Mouse (Mus musculus) lung, embryonic 15.5 days (tissue): Measurements from ENCODE around the gene Strip1. TPM values are rescaled to one million over a fixed set of nuclear protein-coding genes. Genes with fewer than 3 reads are reported as not detected.

Experiments used
- ATAC-seq: fragments of 200-750 bp; cut with Nextera tagmentation; 2 replicates; pipeline ENCODE4 v1.8.0; 2017; ENCODE audit warnings: moderate number of reproducible peaks, borderline replicate concordance; ENCODE audit not compliant: low FRiP score, low TSS enrichment; ENCODE audit errors: extremely low read depth
- H3K27ac ChIP-seq: fragments of 300-500 bp; sonication (generic); 2 replicates; pipeline ENCODE4 v1.5.1; 2015; ENCODE audit warnings: moderate library complexity, mild to moderate bottlenecking, inconsistent platforms
- H3K27me3 ChIP-seq: fragments of 300-500 bp; sonication (generic); 2 replicates; pipeline ENCODE4 v1.6.1; 2015; ENCODE audit warnings: inconsistent platforms
- H3K36me3 ChIP-seq: fragments of 300-500 bp; sonication (generic); 2 replicates; pipeline ENCODE4 v1.6.1; 2015; ENCODE audit warnings: inconsistent platforms
- H3K4me1 ChIP-seq: fragments of 300-500 bp; sonication (generic); 2 replicates; pipeline ENCODE4 v1.6.1; 2015; ENCODE audit warnings: inconsistent platforms
- H3K4me2 ChIP-seq: fragments of 300-500 bp; sonication (generic); 2 replicates; pipeline ENCODE4 v1.6.1; 2015; ENCODE audit warnings: inconsistent platforms, mild to moderate bottlenecking, moderate library complexity
- H3K4me3 ChIP-seq: fragments of 300-500 bp; sonication (generic); 2 replicates; pipeline ENCODE4 v1.5.1; 2015; ENCODE audit warnings: mild to moderate bottlenecking, inconsistent platforms
- H3K9ac ChIP-seq: fragments of 300-500 bp; sonication (generic); 2 replicates; pipeline ENCODE4 v1.6.1; 2015; ENCODE audit warnings: inconsistent platforms
- H3K9me3 ChIP-seq: fragments of 300-500 bp; sonication (generic); 2 replicates; pipeline ENCODE4 v1.6.1; 2016; ENCODE audit warnings: inconsistent platforms
- WGBS: fragments of 180-500 bp; shearing (Covaris S2); methylation state at CpG from one replicate; pipeline ENCODE4 v1.1.7; 2015; 5-methylcytosine and 5-hydroxymethylcytosine counted together
- polyA plus RNA-seq: library from polyadenylated mRNA; unstranded; fragments of >200 nt; fragmentation: Nextera tagmentation; extraction: Ambion mirVana; gene quantifications from 2 replicates; pipeline ENCODE4 v1.2.1, GENCODE M21; 2015

Gene Strip1
- polyA plus RNA-seq = 46.7 and 47.0 TPM in 2 replicates

DNA sequence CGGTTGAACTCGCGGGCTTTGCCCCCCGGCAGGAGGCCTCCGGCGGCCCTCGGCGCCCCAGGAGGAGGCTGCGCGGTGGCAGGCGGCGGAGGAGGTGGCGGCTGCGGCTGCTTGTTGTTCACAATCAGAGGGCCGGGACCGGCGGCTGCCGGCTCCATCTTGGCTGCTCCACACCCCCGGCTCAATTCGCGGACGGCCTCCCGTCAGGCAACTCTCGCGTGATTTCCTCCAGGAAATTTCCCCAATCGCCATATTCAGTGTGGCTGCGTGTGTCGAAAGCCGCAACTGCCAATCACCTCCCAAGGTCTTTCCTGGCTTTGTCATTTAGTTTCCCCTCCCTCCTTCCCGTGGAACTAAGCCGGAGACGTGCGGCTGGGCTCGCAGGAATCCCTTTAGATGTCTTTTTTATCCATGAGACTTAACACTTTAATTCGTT, at the start of gene Strip1:
Strip1 (minus strand) TSS at position 172 of the 436 bp plus-strand sequence.
- peak within 1 kb of the TSS; percentile 95 for H3K9ac ChIP-seq
- under 1% methylated on average over 26 of the region's 35 CpGs for WGBS
- no peaks in the 10 kb centered on the region for H3K27me3 ChIP-seq
- H3K4me3 ChIP-seq = peak within 1 kb of the TSS; percentile 86
- peaks cover 19% of the 10 kb centered on the region for H3K36me3 ChIP-seq
- peak; percentile 98 for ATAC-seq
- peak within 1 kb of the TSS; percentile 76 for H3K4me2 ChIP-seq
- peak within 1 kb of the TSS; percentile 86 for H3K27ac ChIP-seq
- H3K9me3 ChIP-seq = no peaks in the 10 kb centered on the region
- H3K4me1 ChIP-seq = peaks cover 11% of the 10 kb centered on the region

DNA sequence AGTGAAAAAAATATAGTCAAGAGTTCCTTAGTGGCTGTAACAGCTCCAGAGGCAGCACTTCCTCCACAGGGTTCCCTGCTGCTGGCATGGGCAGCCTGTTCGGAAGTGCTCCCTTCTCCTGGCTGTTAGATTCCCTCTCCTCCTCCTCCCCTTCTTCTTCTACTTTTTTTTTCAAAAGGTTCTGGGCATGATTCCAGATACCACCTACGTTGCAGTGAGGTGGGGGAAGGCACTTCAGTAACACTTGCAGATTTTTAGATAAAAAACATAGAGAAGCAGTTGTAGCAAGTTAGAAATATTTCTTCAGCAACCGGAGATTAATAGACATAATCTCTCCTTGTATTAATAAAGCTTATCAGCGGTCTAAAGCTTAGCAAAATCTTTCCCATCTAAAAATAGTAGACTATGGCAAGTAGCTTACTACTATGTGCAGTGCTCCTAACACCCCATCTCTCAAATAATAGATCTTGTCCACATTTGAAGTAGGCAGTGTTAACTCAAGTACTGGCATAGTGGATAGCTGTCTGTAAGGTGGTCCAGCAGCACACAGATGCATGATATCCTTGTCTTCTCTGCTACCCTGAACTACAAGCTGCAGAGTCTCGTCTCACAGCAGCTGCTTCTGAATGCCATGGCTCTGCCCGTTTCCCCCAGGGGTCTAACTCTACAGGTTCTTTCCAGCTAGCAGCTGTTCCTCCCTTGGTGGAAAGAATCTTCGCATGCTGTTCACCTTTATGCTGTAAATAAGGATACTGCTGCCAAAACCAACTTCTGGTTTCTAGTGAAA, 49.5 kb upstream of the Strip1 start:
- 9% methylated on average over 7 of the region's 7 CpGs for WGBS
- H3K4me2 ChIP-seq = peak overlapping the region; percentile 33
- H3K9ac ChIP-seq = no peak overlapping the region
- H3K36me3 ChIP-seq = peaks cover 10% of the 10 kb centered on the region
- H3K4me1 ChIP-seq = peaks cover 37% of the 10 kb centered on the region
- H3K27me3 ChIP-seq = no peaks in the 10 kb centered on the region
- peak overlapping the region; percentile 88 for H3K27ac ChIP-seq
- no peak overlapping the region for H3K4me3 ChIP-seq
- ATAC-seq = peak; percentile 91
- no peaks in the 10 kb centered on the region for H3K9me3 ChIP-seq

DNA sequence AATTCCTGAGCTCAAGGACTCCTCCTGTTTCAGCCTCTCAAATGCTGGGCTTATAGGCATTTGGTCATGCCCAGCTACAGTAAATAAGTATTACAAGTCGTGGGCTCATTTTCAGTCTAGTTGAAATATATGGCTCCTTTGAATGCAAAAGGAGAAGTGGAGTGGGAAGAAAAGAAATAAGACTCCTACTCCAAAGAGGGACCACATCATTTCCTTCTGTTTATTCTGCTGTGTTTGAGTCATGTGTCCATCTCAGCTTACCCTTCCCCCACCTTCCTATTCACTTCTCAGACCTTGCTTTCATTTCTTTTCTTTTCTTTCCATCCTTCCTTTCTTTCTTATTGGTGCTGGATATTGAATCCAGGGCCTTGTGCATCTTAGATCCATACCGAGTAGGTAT, 40.0 kb upstream of the Strip1 start:
- peaks cover 86% of the 10 kb centered on the region for H3K36me3 ChIP-seq
- no peak for ATAC-seq
- no peaks in the 10 kb centered on the region for H3K4me1 ChIP-seq
- H3K4me2 ChIP-seq = no peak overlapping the region
- no peaks in the 10 kb centered on the region for H3K27me3 ChIP-seq
- H3K9ac ChIP-seq = no peak overlapping the region
- H3K27ac ChIP-seq = no peak overlapping the region
- no peaks in the 10 kb centered on the region for H3K9me3 ChIP-seq
- H3K4me3 ChIP-seq = no peak overlapping the region
- 86% methylated on average over 2 of the region's 2 CpGs for WGBS

DNA sequence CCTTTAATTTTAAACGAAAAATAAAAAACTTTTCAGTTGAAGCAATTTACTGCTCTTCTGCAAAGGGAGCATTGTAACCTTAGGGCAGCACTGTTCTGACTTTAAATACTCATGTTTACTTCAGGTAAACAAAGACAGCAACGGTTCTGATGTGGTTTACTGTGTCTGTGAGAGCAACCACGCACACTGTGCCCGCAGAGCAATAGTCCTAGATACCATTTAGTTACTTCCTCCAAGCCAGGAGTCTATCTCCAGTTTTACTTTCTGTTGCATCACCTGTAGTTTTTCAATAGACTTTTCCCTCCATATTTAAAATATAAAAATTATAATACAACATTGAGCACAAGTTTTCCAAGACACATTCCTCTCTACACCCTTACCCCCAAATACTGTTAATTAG, 39.0 kb upstream of the Strip1 start:
- no peak for ATAC-seq
- Histone ChIP-seq H3K4me2 (no peak overlapping the region), H3K36me3 (peaks cover 88% of the 10 kb centered on the region), H3K27me3 (no peaks in the 10 kb centered on the region), H3K4me3 (no peak overlapping the region), H3K9ac (no peak overlapping the region), H3K9me3 (no peaks in the 10 kb centered on the region), H3K4me1 (no peaks in the 10 kb centered on the region), H3K27ac (no peak overlapping the region)
- 79% methylated on average over 4 of the region's 4 CpGs for WGBS

DNA sequence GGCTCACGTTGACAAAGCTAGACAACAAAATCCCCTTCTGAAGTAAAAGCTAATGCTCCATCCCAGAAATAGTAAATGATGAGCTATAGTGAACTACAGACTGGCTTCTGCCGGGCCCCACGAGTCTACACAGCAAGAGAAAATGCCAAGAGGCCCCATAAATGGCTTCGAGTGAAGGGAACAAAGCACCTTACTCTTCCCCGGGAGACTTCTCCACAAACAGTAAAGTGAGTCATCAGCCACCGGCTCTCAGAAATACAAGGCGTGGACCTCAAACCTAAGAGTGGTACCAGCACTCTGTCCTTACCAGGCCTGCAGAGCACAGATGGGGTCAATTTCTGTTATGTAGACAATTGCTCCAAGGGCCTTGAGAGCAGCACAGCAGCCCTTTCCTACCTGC, 37.3 kb upstream of the Strip1 start:
- no peaks in the 10 kb centered on the region for H3K4me1 ChIP-seq
- no peak overlapping the region for H3K9ac ChIP-seq
- WGBS = 88% methylated on average over 7 of the region's 7 CpGs
- no peak overlapping the region for H3K4me2 ChIP-seq
- H3K9me3 ChIP-seq = no peaks in the 10 kb centered on the region
- no peak for ATAC-seq
- no peaks in the 10 kb centered on the region for H3K27me3 ChIP-seq
- H3K4me3 ChIP-seq = no peak overlapping the region
- peaks cover 88% of the 10 kb centered on the region for H3K36me3 ChIP-seq
- H3K27ac ChIP-seq = no peak overlapping the region

DNA sequence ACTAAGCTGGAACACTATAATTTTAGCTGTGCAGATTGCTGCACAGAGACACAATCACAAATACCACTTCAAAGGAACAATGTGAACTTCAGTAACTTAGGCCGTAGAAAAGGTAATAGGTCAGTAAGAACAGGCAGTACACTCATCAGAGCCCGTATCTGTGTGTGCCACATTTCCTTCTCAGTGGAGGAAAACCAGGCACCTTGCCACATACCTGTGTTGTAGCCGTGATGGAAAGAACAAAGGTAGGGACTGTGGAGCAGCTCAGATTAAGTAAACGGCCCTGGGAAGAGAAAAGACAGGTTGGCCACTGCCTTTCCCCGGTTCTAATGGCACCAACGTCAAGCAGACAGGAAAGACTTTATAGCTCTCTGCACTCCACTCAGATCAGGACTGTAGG, 35.9 kb upstream of the Strip1 start:
- Histone ChIP-seq H3K27ac (no peak overlapping the region), H3K4me2 (no peak overlapping the region), H3K9me3 (no peaks in the 10 kb centered on the region), H3K9ac (no peak overlapping the region), H3K4me3 (no peak overlapping the region), H3K27me3 (no peaks in the 10 kb centered on the region), H3K36me3 (peaks cover 92% of the 10 kb centered on the region), H3K4me1 (no peaks in the 10 kb centered on the region)
- 76% methylated on average over 6 of the region's 6 CpGs for WGBS
- ATAC-seq = no peak

DNA sequence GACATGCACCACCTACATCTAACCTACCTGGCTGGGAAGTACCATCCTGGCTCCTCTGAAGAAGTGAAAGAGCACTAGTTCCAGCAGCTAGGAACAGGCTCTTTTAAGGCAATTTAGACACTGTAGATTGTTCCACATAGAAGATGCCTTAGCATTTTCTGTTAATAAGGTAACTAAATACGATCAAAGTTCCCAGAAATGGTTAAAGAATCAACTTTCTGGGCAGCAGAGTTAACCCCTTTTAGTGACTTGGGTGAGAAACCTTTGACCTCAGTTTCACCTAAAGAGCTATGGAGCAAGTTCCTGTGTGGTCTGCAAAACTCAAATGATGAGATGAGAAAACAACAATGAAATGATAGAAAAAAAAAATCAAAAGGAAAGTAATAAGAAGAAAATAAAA, 33.1 kb upstream of the Strip1 start:
- Histone ChIP-seq H3K9ac (no peak overlapping the region), H3K27ac (no peak overlapping the region), H3K9me3 (no peaks in the 10 kb centered on the region), H3K27me3 (no peaks in the 10 kb centered on the region), H3K4me1 (no peaks in the 10 kb centered on the region), H3K36me3 (peaks cover 89% of the 10 kb centered on the region), H3K4me2 (no peak overlapping the region), H3K4me3 (no peak overlapping the region)
- 94% methylated on average over 1 of the region's 1 CpGs for WGBS
- ATAC-seq = no peak

DNA sequence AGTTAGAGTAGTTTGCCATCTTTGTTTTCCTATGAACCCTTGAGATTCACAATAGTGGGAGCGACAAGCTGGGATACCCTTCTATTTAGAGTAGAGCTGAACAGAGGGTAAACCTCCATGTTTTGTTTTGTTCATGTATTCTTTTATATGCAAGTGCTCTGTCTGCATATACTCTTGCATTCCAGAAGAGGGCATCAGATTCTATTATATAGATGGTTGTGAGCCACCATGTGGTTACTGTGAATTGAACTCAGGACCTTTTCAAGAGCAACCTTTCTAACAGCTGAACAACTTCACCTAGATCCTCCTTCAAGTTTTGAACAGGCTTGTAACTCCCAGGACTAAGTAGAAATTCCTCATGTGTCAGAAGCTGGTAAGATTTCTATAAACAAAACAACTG, 27.5 kb upstream of the Strip1 start:
- Histone ChIP-seq H3K9me3 (no peaks in the 10 kb centered on the region), H3K4me1 (no peaks in the 10 kb centered on the region), H3K27me3 (no peaks in the 10 kb centered on the region), H3K36me3 (peaks cover 33% of the 10 kb centered on the region), H3K9ac (no peak overlapping the region), H3K27ac (no peak overlapping the region), H3K4me2 (no peak overlapping the region), H3K4me3 (no peak overlapping the region)
- WGBS = 85% methylated on average over 1 of the region's 1 CpGs
- no peak for ATAC-seq

DNA sequence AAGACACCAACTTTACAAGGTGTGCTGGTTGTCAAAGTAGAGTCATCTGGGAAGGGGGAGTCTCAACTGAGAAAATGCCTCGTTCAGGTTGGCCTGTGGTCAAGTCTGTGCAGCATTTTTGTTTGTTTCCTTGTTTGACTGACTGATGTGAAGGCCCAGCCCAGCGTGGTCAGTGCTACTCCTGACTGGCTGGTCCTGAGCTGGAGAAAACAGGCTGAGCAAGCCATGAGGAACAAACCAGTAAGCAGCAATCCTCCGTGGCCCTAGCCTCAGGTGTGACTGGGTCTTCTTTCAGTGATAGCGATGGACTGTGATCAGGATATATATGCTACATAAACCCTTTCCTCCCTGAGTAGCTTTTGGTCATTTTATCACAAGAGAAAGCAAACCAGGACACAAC, 25.4 kb upstream of the Strip1 start:
- Histone ChIP-seq H3K27ac (no peak overlapping the region), H3K4me1 (no peaks in the 10 kb centered on the region), H3K4me3 (no peak overlapping the region), H3K9me3 (no peaks in the 10 kb centered on the region), H3K4me2 (no peak overlapping the region), H3K27me3 (no peaks in the 10 kb centered on the region), H3K36me3 (peaks cover 14% of the 10 kb centered on the region), H3K9ac (no peak overlapping the region)
- 77% methylated on average over 4 of the region's 4 CpGs for WGBS
- no peak for ATAC-seq

DNA sequence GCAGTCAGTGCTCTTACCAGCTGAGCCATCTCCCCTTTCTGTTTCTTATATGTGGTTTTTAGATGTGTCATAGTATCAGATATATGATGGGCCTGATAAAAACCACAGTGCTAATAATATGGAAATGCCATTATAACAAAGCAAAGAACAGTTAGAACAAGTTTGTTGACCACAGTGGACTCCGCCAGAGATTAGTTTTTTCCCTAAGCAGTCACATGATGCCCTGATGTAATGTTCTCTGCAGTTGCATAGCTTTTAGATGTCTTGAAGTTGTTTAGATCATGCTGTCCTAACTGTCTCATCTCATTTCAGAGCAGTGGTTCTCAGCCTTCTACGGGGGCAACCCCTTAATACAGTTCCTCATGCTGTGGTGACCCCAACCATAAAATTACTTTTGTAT, 24.7 kb upstream of the Strip1 start:
- Histone ChIP-seq H3K9me3 (no peaks in the 10 kb centered on the region), H3K4me1 (no peaks in the 10 kb centered on the region), H3K27me3 (no peaks in the 10 kb centered on the region), H3K4me2 (no peak overlapping the region), H3K4me3 (no peak overlapping the region), H3K36me3 (peaks cover 13% of the 10 kb centered on the region), H3K9ac (no peak overlapping the region), H3K27ac (no peak overlapping the region)
- no peak for ATAC-seq
- WGBS = 86% methylated on average over 2 of the region's 2 CpGs

DNA sequence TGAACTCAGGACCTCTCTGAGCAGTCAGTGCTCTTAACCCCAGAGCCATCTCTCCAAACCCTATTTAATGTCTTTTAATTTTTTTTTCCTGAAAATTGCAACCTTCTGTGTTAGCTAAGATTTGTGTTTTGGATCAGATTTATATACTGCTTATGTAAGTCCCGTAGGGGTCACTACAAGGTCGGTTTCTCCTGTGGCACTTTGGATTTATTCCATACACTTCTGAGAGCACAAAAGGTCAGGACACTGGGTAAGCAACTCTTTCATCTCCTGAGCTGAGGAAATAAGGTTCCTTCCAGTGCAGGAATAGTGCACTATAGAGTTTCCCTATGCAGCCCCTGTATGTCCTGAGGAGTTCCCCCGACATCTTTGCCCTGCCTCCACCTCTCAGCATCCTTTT, 24.0 kb upstream of the Strip1 start:
- Histone ChIP-seq H3K4me2 (no peak overlapping the region), H3K27me3 (no peaks in the 10 kb centered on the region), H3K36me3 (peaks cover 6% of the 10 kb centered on the region), H3K9ac (no peak overlapping the region), H3K4me3 (no peak overlapping the region), H3K9me3 (no peaks in the 10 kb centered on the region), H3K4me1 (no peaks in the 10 kb centered on the region), H3K27ac (no peak overlapping the region)
- 57% methylated on average over 3 of the region's 3 CpGs for WGBS
- ATAC-seq = no peak

DNA sequence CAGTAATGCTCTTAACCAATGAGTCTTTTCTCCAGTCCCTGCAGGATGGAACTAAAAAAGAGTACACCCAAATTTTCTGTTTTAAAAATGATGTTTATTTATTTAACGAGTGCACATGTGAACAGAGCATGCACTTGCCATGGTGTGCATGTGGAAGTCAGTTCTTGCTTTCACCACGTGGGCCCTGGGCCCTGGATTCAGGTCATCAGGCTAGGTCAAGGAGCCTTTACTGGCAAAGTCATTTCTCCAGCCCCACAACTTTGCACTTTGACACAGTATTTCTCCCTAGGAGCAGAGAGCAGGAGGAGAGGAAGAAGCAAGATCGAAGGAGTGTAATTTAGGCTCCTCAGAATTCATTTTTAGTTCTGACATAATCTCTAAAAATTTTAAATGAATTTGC, 23.4 kb upstream of the Strip1 start:
- Histone ChIP-seq H3K27me3 (no peaks in the 10 kb centered on the region), H3K4me3 (no peak overlapping the region), H3K4me1 (no peaks in the 10 kb centered on the region), H3K4me2 (no peak overlapping the region), H3K9ac (no peak overlapping the region), H3K36me3 (no peaks in the 10 kb centered on the region), H3K9me3 (no peaks in the 10 kb centered on the region), H3K27ac (no peak overlapping the region)
- no peak for ATAC-seq
- 78% methylated on average over 3 of the region's 3 CpGs for WGBS
